Mouse (Mus musculus) spleen, postnatal 4 days (tissue): Measurements from ENCODE around the gene Thoc5.

Source experiments
- DNase-seq, 2 experiments: peaks; one replicate each; pipeline ENCODE4 v3.0.0; 2022; ENCODE audit warnings: low spot score in 2 of 2

Gene Thoc5

DNA sequence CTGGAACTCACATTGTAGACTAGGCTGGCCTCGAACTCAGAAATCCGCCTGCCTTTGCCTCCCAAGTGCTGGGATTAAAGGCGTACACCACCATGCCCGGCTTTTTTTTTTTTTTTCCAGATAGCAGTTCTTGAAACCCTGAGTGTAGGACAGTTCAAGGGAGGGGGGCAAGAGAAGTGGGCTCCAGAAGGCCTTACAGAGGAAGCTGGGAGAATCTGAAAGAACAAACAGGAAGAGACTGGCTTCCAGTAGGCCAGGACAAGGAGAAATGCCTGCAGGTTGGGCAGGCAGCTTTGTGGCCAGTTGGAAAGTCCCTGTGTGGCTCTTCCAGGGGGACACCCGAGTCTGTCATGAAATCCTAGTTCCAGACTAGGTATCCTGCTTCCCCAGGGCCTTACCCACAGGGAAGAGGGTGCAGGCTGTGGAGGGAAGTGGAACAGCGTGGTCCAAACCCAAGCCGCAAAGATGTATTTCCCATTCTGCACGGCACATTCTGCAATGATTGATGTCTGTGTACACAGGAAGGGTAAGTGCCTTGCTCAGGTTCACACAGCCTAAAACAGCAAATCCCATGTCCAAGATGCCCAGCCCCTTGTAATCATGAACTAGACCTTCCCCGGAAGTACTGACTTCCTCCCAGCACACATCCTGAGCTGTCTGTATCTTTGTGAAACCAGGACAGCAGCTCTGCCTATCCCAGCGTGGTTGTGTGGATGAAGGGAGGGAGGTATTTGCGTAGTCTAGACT lies 79.4 kb downstream of the Thoc5 start:
- DNase-seq: no peak

DNA sequence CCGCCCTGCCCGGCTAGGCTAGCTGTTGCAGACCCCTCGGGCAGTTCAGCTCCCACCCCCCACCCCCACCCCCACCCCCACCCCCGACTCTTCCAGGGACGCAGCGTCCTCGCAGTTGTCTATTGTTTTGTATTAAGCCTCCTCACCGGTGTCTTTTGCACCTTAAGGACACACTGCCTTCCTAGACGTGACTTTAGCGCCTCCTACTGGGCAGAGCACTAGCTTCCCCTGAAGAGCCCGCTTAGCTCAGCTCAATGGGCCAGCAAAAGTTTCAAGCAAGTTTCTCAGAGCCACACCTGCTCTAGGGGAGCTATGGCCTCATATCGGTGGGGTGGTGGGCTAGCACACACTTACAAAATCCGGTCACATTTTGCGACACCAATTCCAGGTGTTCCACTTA lies 80.5 kb downstream of the Thoc5 start:
- peak; percentile 81 to 92 for DNase-seq
